Mouse (Mus musculus): ENCODE measurements at regions not wholly inside any gene's neighbourhood (a gene's known extent, or its start where the extent isn't known, plus 50 kb on each side); places are given as distances from the start of the nearest gene placed in this dataset.

DNA sequence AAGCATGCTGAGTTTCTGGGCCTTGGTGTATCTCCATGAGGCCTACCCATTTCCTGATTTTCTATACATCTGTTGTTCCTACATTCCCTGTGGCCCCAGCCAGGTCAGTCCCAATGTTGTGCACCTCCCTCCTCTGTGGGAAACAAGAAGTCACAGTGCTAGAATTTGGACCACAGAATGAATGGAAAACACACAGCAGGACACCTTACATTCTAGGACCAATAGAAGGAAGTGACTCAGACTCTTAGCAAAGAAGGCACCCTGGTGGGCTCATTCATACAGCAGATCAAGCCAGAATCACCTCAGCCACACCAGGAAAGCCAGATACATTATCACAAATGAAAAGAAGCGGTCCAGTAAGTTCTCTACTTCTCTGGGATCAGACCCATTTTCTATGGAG is 394.2 kb upstream of the Hs6st1 start:
- TF ChIP-seq TCF3 (IDR thresholded peaks at IDR 0.05; ENCODE audit: insufficient read length, low read depth) (no peak), E2F4 (IDR thresholded peaks at IDR 0.05; ENCODE audit: insufficient read depth) (no peak), MYOD1 (IDR thresholded peaks at IDR 0.05; ENCODE audit: control insufficient read depth in 1 of 3, insufficient read length in 2 of 3, low read depth in 2 of 3) (no peak), POLR2AphosphoS2 (IDR thresholded peaks at IDR 0.05; ENCODE audit: insufficient read length, low read depth) (no peak), MAX (IDR thresholded peaks at IDR 0.05; ENCODE audit: low read depth) (no peak), MYOG (IDR thresholded peaks at IDR 0.05; ENCODE audit: control insufficient read depth in 1 of 3, insufficient read depth in 1 of 3, insufficient read length in 2 of 3, low read depth in 2 of 3) (no peak), CEBPB (IDR thresholded peaks at IDR 0.05; ENCODE audit: insufficient read depth, poor library complexity, severe bottlenecking) (no peak), SRF (IDR thresholded peaks at IDR 0.05; ENCODE audit: control insufficient read depth, insufficient read length, low read depth) (no peak), USF1 (IDR thresholded peaks at IDR 0.05; ENCODE audit: low read depth) (no peak), TCF12 (IDR thresholded peaks at IDR 0.05; ENCODE audit: insufficient read depth, poor library complexity, severe bottlenecking) (no peak), REST (IDR thresholded peaks at IDR 0.05; ENCODE audit: insufficient read depth, insufficient read length) (no peak), POLR2A (IDR thresholded peaks at IDR 0.05; ENCODE audit: insufficient read length, low read depth) (no peak)
- Histone ChIP-seq H3K4me3 (no peak overlapping the region), H3K79me2 (ENCODE audit: control insufficient read depth, insufficient read depth) (no peaks in the 10 kb centered on the region), H3ac (ENCODE audit: control insufficient read depth, insufficient read length) (no peak overlapping the region), H3K4me2 (ENCODE audit: low read depth) (no peak overlapping the region), H3K36me3 (ENCODE audit: control insufficient read depth, insufficient read depth) (no peaks in the 10 kb centered on the region), H3K27me3 (ENCODE audit: control insufficient read depth, insufficient read depth, insufficient read length) (peaks cover 4% of the 10 kb centered on the region)

DNA sequence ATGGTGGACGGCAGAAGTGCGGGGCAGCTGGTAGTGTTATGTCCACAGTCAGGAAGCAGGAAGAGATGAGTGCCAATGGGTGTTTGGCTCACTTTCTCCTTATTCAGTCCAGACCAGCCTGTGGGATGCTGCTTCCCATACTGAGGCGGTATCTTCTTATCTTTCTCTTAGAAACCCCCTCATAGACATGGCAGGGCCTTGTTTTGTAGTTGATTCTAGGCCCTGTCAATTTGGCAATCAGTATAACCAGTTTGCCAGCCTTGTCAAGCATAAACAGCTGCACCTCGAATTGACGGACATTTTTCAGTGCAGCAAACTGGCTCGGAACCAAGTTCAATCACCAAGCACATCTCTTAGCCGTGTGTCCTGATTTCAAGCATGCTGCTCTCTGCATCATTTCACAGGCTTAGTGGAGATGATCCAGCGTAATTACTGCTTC is 385.7 kb upstream of the Hs6st1 start:
- TF ChIP-seq TCF12 (IDR thresholded peaks at IDR 0.05; ENCODE audit: insufficient read depth, poor library complexity, severe bottlenecking) (no peak), USF1 (IDR thresholded peaks at IDR 0.05; ENCODE audit: low read depth) (no peak), CEBPB (IDR thresholded peaks at IDR 0.05; ENCODE audit: insufficient read depth, poor library complexity, severe bottlenecking) (no peak), REST (IDR thresholded peaks at IDR 0.05; ENCODE audit: insufficient read depth, insufficient read length) (no peak), SRF (IDR thresholded peaks at IDR 0.05; ENCODE audit: control insufficient read depth, insufficient read length, low read depth) (no peak), POLR2AphosphoS2 (IDR thresholded peaks at IDR 0.05; ENCODE audit: insufficient read length, low read depth) (no peak), E2F4 (IDR thresholded peaks at IDR 0.05; ENCODE audit: insufficient read depth) (no peak), MYOD1 (IDR thresholded peaks at IDR 0.05; ENCODE audit: control insufficient read depth in 1 of 3, insufficient read length in 2 of 3, low read depth in 2 of 3) (no peak), TCF3 (IDR thresholded peaks at IDR 0.05; ENCODE audit: insufficient read length, low read depth) (no peak), POLR2A (IDR thresholded peaks at IDR 0.05; ENCODE audit: insufficient read length, low read depth) (no peak), MYOG (IDR thresholded peaks at IDR 0.05; ENCODE audit: control insufficient read depth in 1 of 3, insufficient read depth in 1 of 3, insufficient read length in 2 of 3, low read depth in 2 of 3) (no peak), MAX (IDR thresholded peaks at IDR 0.05; ENCODE audit: low read depth) (no peak)
- no peak overlapping the region for H3K4me2 ChIP-seq (ENCODE audit: low read depth)
- no peaks in the 10 kb centered on the region for H3K36me3 ChIP-seq (ENCODE audit: control insufficient read depth, insufficient read depth)
- H3K79me2 ChIP-seq (ENCODE audit: control insufficient read depth, insufficient read depth) = no peaks in the 10 kb centered on the region
- H3K4me3 ChIP-seq = no peak overlapping the region
- H3ac ChIP-seq (ENCODE audit: control insufficient read depth, insufficient read length) = no peak overlapping the region
- peaks cover 25% of the 10 kb centered on the region for H3K27me3 ChIP-seq (ENCODE audit: control insufficient read depth, insufficient read depth, insufficient read length)

DNA sequence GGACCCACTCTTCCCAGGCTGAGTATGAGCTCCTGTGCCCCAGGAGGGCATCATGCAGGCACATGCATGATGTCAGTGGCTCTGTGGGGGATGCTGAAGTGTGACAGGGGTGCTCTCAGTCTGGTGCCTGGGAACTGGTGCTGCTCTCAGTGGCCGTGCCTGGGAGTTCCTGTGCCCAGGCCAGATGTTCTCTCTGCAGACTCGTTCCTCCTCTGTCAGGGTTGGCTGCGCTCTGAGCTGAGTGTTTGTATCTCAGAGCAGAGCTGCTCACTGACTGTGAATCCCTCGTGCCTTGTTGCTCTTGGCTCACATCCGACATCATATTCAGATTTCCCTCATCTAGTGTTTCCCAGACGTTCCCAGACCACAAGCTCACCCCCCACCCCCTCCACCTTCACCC is 382.5 kb upstream of the Hs6st1 start:
- H3K4me2 ChIP-seq (ENCODE audit: low read depth) = no peak overlapping the region
- H3K36me3 ChIP-seq (ENCODE audit: control insufficient read depth, insufficient read depth) = no peaks in the 10 kb centered on the region
- TF ChIP-seq TCF12 (IDR thresholded peaks at IDR 0.05; ENCODE audit: insufficient read depth, poor library complexity, severe bottlenecking) (no peak), MYOD1 (IDR thresholded peaks at IDR 0.05; ENCODE audit: control insufficient read depth in 1 of 3, insufficient read length in 2 of 3, low read depth in 2 of 3) (no peak), SRF (IDR thresholded peaks at IDR 0.05; ENCODE audit: control insufficient read depth, insufficient read length, low read depth) (no peak), MAX (IDR thresholded peaks at IDR 0.05; ENCODE audit: low read depth) (no peak), POLR2A (IDR thresholded peaks at IDR 0.05; ENCODE audit: insufficient read length, low read depth) (no peak), USF1 (IDR thresholded peaks at IDR 0.05; ENCODE audit: low read depth) (no peak), CEBPB (IDR thresholded peaks at IDR 0.05; ENCODE audit: insufficient read depth, poor library complexity, severe bottlenecking) (no peak)
- no peak overlapping the region for H3K4me3 ChIP-seq
- no peak overlapping the region for H3ac ChIP-seq (ENCODE audit: control insufficient read depth, insufficient read length)
- H3K79me2 ChIP-seq (ENCODE audit: control insufficient read depth, insufficient read depth) = no peaks in the 10 kb centered on the region
- H3K27me3 ChIP-seq (ENCODE audit: control insufficient read depth, insufficient read depth, insufficient read length) = peaks cover 20% of the 10 kb centered on the region

DNA sequence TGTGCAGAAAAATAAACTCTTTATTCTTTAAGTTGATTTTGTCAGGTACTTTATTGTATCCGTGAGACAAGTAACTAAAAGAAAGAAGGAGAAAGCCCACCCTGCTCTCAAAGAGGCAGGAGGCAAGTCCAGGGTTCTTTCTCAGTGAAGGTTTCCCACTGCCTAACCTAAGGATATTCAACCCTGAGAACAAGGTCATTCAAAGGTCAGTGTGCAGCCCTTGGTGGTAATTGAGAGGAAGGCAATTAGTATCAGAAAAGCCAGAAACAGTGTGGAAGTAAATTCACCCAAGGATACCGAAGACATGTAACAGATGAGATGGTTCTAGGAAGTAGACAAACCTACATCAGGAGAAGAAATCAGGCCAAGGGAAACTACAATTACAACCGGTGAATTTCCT is 373.9 kb upstream of the Hs6st1 start:
- Histone ChIP-seq H3K4me2 (ENCODE audit: low read depth) (no peak overlapping the region), H3K79me2 (ENCODE audit: control insufficient read depth, insufficient read depth) (no peaks in the 10 kb centered on the region), H3K4me3 (no peak overlapping the region), H3K36me3 (ENCODE audit: control insufficient read depth, insufficient read depth) (no peaks in the 10 kb centered on the region), H3ac (ENCODE audit: control insufficient read depth, insufficient read length) (no peak overlapping the region), H3K27me3 (ENCODE audit: control insufficient read depth, insufficient read depth, insufficient read length) (no peaks in the 10 kb centered on the region)
- TF ChIP-seq REST (IDR thresholded peaks at IDR 0.05; ENCODE audit: insufficient read depth, insufficient read length) = no peak
- TF ChIP-seq MYOD1 (IDR thresholded peaks at IDR 0.05; ENCODE audit: control insufficient read depth in 1 of 3, insufficient read length in 2 of 3, low read depth in 2 of 3) = no peak
- no peak for TF ChIP-seq MAX (IDR thresholded peaks at IDR 0.05; ENCODE audit: low read depth)
- no peak for TF ChIP-seq TCF12 (IDR thresholded peaks at IDR 0.05; ENCODE audit: insufficient read depth, poor library complexity, severe bottlenecking)
- no peak for TF ChIP-seq E2F4 (IDR thresholded peaks at IDR 0.05; ENCODE audit: insufficient read depth)
- no peak for TF ChIP-seq TCF3 (IDR thresholded peaks at IDR 0.05; ENCODE audit: insufficient read length, low read depth)
- no peak for TF ChIP-seq POLR2AphosphoS2 (IDR thresholded peaks at IDR 0.05; ENCODE audit: insufficient read length, low read depth)
- TF ChIP-seq MYOG (IDR thresholded peaks at IDR 0.05; ENCODE audit: control insufficient read depth in 1 of 3, insufficient read depth in 1 of 3, insufficient read length in 2 of 3, low read depth in 2 of 3) = no peak
- no peak for TF ChIP-seq SRF (IDR thresholded peaks at IDR 0.05; ENCODE audit: control insufficient read depth, insufficient read length, low read depth)
- no peak for TF ChIP-seq POLR2A (IDR thresholded peaks at IDR 0.05; ENCODE audit: insufficient read length, low read depth)
- TF ChIP-seq CEBPB (IDR thresholded peaks at IDR 0.05; ENCODE audit: insufficient read depth, poor library complexity, severe bottlenecking) = no peak
- TF ChIP-seq USF1 (IDR thresholded peaks at IDR 0.05; ENCODE audit: low read depth) = no peak
